Mouse (Mus musculus): ENCODE measurements around the gene Tacstd2.

- TF ChIP-seq USF2 (conservative IDR thresholded peaks at IDR 0.05; ENCODE audit: low read depth, low read length) (no peak), POLR2A (IDR thresholded peaks at IDR 0.05; ENCODE audit: low read depth, low read length) (no peak), CTCF (conservative IDR thresholded peaks at IDR 0.05 in 1 of 2, IDR thresholded peaks at IDR 0.05 in 1 of 2; ENCODE audit: low read depth in 2 of 2, low read length in 2 of 2) (no peak), EP300 (IDR thresholded peaks at IDR 0.05; ENCODE audit: low read length) (no peak)
Measured at GRCm38 (mm10) chr6:67532665-67533440, 2.7 kb downstream of the Tacstd2 start.
